Mouse (Mus musculus) ovary, postnatal 14 days (tissue): ENCODE measurements at regions not wholly inside any gene's neighbourhood (a gene's known extent, or its start where the extent isn't known, plus 50 kb on each side); places are given as distances from the start of the nearest gene placed in this dataset.

Experiments used
- DNase-seq: peaks from one replicate; pipeline ENCODE4 v3.0.0; 2022; ENCODE audit warnings: low spot score

DNA sequence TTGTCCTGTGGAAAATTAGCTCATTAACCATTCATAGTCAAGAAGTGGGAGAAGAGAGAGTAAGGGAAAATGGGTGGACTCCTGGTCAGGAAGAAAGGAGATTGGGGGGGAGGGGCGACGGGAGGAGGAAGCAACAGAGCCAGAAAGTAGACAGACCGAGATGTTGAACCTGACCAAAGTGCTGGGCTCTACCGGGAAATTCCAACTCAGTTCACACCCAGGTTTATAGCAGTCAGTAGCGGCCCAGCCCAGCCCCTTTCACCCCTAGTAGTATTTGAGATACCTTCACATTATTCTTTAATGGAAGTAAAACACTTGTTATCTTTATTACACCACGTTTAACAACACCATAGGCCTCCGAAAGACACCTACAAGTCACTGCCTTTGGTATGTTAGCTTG is 158.2 kb downstream of the Hibadh start:
- DNase-seq, result no peak

DNA sequence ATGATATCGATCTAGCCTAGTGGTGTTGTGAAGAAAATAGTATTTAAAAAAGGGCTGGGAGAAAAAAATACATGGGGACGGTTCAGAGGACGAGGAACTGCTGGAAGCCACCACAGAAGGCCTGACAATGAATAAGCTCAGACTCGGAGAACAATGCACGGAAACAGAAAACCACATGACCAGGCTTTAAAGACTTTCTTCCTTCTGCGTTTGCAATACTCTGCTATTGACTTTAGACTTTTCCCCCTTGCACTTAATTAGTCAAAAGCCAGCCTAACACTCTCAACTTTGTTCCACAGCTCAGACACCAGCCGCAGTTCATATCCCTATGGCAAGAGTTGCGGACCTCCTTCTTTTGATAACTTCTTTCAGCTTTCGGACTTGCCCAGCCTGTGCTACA is 154.0 kb downstream of the Hibadh start:
- no peak for DNase-seq

DNA sequence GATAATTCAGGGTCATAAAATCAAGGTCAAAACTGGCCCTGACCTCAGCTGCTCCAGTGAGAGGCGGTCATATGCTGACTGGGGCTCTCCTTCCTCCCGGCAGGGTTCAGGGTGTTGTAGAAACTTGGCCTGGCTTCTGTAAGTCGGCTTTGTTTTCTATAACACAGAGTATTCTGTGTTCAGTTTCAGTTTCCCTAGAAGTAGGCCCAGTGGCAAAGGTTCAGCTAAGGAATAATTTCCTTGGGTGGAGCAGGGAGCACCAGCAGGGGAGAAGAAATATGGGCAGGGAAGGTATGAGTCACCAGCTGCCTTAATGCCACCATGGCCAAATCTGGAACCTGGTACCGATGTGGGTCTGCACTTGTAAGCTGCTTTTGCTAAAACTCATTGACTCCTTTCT is 153.5 kb downstream of the Hibadh start:
- no peak for DNase-seq

DNA sequence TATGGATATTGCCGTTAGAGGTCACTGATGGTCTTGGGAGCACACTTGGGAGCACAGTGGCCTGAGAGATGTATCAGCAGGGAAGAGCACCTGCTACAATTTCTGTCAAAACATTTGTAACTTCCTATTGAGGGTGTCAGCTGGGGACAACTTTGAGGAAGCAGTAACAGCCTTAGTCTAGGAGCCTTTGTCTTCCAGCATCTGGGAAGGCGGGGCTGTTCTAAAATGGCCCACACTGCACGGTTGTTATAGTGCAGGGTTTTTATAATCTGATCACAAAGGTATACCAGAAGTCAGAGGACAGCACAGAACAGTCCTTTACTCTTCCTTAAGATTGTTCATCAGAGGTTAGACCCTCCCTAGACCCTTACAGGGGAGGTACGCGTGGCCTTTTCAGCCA is 152.3 kb downstream of the Hibadh start:
- no peak for DNase-seq

DNA sequence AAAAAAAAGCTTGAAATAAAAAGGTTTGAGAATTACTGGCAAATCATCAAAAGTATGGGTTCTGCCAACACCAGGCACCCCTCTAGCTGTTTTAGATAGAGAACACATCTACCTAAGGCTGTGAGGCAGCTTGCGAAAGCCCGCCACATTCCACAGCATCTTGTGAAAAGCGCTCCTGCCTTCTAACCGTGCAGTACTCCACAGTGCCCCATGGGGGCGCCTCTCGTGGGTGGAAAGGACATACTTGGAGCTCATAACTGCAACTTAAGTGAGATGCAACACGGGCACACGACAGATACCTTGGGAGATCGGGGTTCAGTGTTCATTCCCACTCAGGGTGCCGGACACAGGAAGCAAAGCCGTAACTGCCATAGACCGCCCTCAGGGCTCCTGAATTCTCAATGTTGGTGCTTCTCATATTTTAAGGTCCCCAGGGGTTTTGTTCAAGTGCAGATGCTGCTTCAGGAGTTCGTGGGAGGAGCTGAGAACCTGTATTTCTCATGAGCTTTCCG is 149.9 kb downstream of the Hibadh start:
- no peak for DNase-seq

DNA sequence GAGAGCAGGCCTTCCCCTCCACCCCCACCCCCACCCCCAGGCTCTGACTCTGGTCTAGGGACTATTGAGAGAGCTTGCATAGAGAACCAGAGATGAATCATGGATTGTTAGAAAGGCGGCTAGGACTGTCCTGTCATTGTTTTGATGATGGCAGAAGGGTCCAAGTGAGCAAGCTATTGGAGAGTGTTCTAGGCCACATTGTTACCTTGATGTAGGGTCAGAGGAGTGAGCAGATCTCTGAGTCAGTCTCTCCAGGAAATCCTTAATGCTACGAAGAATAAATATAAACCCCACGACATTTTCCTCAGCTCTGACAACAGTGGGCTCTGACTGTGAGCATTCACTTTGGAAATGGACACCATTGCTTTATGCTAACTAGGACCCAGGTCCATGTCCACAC is 144.9 kb downstream of the Hibadh start:
- no peak for DNase-seq

DNA sequence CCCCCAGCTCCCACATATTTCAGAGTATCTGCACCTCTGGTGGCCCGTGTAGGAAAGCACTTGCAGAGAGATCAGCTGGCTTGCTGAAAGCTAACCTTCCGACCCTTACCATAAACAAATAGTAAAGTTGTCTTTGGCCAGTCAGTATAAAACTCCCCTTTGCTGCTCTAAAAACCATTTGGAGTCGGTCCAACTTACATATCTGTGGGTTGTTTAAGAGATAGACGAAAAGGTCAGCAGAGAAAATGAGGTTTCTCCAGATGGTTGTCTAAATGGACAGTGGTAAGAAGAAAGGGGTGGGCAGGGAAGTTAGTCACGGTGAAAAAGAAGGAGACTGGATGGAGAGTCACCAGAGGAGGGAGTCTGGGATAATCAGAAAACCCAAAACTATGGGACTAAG is 144.3 kb downstream of the Hibadh start:
- DNase-seq, result no peak
